Mouse (Mus musculus) stomach, embryonic 16.5 days (tissue): Measurements from ENCODE around the gene Kctd10. TPM values are rescaled to one million over a fixed set of nuclear protein-coding genes. Genes with fewer than 3 reads are reported as not detected.

Source experiments
- ATAC-seq: fragments of 200-750 bp; cut with Nextera tagmentation; 2 replicates; pipeline ENCODE4 v1.8.0; 2017; ENCODE audit warnings: moderate number of reproducible peaks, moderate TSS enrichment; ENCODE audit not compliant: insufficient read depth, low FRiP score
- H3K27ac ChIP-seq: fragments of 300-500 bp; sonication (generic); 2 replicates; pipeline ENCODE4 v1.5.1; 2014; ENCODE audit warnings: low read length
- H3K27me3 ChIP-seq: fragments of 300-500 bp; sonication (generic); 2 replicates; pipeline ENCODE4 v1.6.1; 2014; ENCODE audit warnings: low read length, control low read depth, mixed read lengths; ENCODE audit not compliant: control insufficient read depth, insufficient read depth
- H3K36me3 ChIP-seq: fragments of 300-500 bp; sonication (generic); 2 replicates; pipeline ENCODE4 v1.6.1; 2014; ENCODE audit warnings: low read length; ENCODE audit not compliant: control insufficient read depth, insufficient read depth
- H3K4me1 ChIP-seq: fragments of 300-500 bp; sonication (generic); 2 replicates; pipeline ENCODE4 v1.6.1; 2014; ENCODE audit warnings: low read length, control low read depth, mixed read lengths; ENCODE audit not compliant: control insufficient read depth, insufficient read depth
- H3K4me2 ChIP-seq: fragments of 300-500 bp; sonication (generic); 2 replicates; pipeline ENCODE4 v1.6.1; 2014; ENCODE audit warnings: low read depth, low read length, mixed read lengths
- H3K4me3 ChIP-seq: fragments of 300-500 bp; sonication (generic); replicated peaks from 2 replicates; pipeline ENCODE4 v1.5.1; 2014; ENCODE audit warnings: mild to moderate bottlenecking, low read length
- H3K9ac ChIP-seq: fragments of 300-500 bp; sonication (generic); 2 replicates; pipeline ENCODE4 v1.6.1; 2014; ENCODE audit warnings: low read length
- H3K9me3 ChIP-seq: fragments of 300-500 bp; sonication (generic); replicated peaks from 2 replicates; pipeline ENCODE4 v1.6.1; 2016; ENCODE audit warnings: low read length, control low read depth; ENCODE audit not compliant: control insufficient read depth
- WGBS: fragments of 180-500 bp; shearing (Covaris S2); extraction: QIAGEN DNeasy Blood & Tissue Kit; methylation state at CpG from one replicate; pipeline ENCODE4 v1.1.7; 2014; 5-methylcytosine and 5-hydroxymethylcytosine counted together
- polyA plus RNA-seq: library from polyadenylated mRNA; unstranded; fragments of >200 nt; fragmentation: Nextera tagmentation; extraction: Ambion mirVana; gene quantifications from 2 replicates; pipeline ENCODE4 v1.2.1, GENCODE M21; 2015

Kctd10 gene
- polyA plus RNA-seq, 1 experiment from 2014 or later: 145 TPM

DNA sequence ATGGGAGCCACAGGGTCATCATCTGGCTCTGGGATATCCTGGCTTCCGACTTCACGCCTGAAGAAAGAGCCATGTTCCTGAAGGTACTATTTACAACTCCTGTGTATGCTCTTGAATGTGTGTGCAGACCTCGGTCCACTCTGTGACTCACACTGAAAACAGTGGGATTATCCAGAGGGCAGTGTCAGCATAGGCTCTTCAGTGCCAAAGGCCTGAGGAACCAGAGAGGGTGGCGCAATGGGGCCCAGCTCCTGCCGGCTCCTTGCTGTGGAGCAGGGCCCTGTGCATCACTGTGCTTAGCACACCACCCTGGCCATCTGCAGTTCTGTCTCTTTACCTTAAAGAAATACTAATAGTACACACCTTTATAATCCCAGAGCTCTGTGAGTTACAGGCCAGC, 35.3 kb upstream of the Kctd10 start:
- Histone ChIP-seq H3K36me3 (peaks cover 27% of the 10 kb centered on the region), H3K4me2 (no peak overlapping the region)
- WGBS: 91% methylated on average over 5 of the region's 5 CpGs

DNA sequence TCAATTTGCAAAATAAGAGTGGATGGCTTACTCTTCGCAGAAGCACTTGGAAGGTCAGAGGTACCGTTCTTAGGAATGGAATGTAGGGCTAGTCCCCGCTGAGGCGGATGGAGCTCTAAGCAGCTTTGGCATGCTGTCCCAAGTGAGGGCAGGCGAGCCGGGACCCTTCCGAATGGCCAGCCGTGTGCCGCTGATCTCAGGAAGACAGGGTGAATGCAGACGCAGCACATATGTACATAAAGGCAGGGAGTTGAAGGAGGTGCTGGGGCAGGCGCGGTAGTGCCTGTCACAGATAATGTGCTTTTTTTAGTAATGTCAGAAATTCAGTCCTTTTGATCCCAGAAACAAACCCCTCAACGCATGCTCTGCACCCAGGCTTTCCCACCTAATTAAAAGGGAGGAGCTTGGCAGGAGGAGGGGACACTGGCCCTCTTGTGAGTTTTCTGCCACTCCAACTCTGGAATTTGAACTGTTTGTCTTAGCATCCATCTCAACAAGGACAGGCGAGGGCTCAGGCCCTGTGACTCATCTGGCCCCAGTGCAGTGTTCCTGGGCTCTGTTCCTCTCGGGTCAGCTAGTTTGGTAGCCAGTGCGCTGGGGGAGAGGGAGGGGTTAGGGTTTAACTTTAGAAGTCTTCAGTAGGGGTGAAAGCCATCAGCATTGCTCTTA, 32.9 kb upstream of the Kctd10 start:
- 0 out of 2 replicates have a peak, but pooled peaks have one; percentile 26 for ATAC-seq
- Histone ChIP-seq H3K27me3 (no peaks in the 10 kb centered on the region), H3K36me3 (peaks cover 45% of the 10 kb centered on the region), H3K27ac (no peak overlapping the region), H3K4me2 (no peak overlapping the region), H3K9ac (no peak overlapping the region), H3K4me3 (no peak overlapping the region), H3K9me3 (no peaks in the 10 kb centered on the region), H3K4me1 (no peaks in the 10 kb centered on the region; the same call in 1 of the 2 replicates)
- WGBS: 45% methylated on average over 16 of the region's 16 CpGs

More for the DNA sequence above, 35.3 kb upstream of the Kctd10 start:
- no peaks in the 10 kb centered on the region for H3K27me3 ChIP-seq
- no peak overlapping the region for H3K27ac ChIP-seq
- H3K4me1 ChIP-seq: no peaks in the 10 kb centered on the region; the same call in 1 of the 2 replicates
- no peak overlapping the region for H3K4me3 ChIP-seq
- H3K9ac ChIP-seq: no peak overlapping the region
- no peaks in the 10 kb centered on the region for H3K9me3 ChIP-seq
- no peak for ATAC-seq

DNA sequence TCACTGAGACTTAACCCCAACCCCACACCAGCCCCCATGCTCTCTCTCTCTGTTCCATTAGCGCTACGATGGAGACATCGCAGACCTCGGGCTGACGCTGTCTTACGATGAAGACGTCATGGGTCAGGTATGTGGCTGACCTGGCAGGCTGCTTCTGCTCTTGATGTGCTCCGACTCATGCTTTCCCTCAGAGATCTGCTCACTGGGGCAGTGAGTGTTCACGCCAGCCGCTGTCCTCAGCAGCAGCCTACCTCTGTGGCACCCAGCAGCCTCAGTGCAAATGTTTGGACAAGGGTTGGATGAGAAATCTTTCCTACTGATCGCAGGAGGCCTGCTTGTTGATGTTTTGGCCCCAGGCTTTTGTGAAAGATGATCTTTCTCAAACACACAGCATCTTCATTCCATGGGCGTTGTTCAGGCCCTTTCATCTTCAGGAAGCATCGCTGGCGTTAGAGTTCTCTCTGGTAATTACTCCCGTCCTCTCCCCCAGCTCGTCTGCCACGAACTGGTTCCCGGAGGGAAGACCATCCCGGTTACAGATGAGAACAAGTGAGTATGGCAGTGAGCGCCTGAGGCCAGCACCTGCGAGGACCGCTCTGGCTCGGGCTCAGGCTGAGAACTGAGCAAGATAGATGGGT, 32.2 kb upstream of the Kctd10 start:
- no peaks in the 10 kb centered on the region for H3K9me3 ChIP-seq
- H3K27me3 ChIP-seq: no peaks in the 10 kb centered on the region
- no peak; the same call in 1 of the 2 replicates for ATAC-seq
- H3K36me3 ChIP-seq: peaks cover 48% of the 10 kb centered on the region
- no peak overlapping the region for H3K4me3 ChIP-seq
- no peak overlapping the region for H3K27ac ChIP-seq
- no peak overlapping the region for H3K9ac ChIP-seq
- H3K4me2 ChIP-seq: no peak overlapping the region
- 53% methylated on average over 23 of the region's 23 CpGs for WGBS
- no peaks in the 10 kb centered on the region; the same call in 1 of the 2 replicates for H3K4me1 ChIP-seq

DNA sequence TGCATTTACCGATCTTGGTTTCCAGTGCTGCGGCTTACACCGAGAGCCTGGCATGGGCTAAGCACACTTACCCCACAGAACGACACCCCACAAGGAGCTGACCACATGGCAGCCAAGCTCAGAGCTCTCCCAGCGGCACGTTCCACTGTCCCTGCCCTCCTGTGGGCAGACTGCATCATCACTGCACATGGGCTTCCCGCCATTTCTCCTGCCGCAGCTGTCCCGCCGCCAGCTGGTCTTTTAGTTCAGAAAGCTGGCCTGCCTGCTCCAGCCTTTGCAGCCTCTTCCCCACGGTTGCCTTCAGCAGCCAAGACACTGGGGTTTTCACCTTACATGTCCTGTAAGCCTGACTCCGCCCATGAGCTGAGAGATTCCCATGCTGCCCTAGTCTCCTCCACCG, 30.1 kb upstream of the Kctd10 start:
- H3K9me3 ChIP-seq: no peaks in the 10 kb centered on the region
- H3K4me3 ChIP-seq: no peak overlapping the region
- no peak overlapping the region for H3K9ac ChIP-seq
- ATAC-seq: no peak
- WGBS: 86% methylated on average over 13 of the region's 13 CpGs
- H3K27me3 ChIP-seq: no peaks in the 10 kb centered on the region
- peaks cover 54% of the 10 kb centered on the region for H3K36me3 ChIP-seq
- no peak overlapping the region for H3K4me2 ChIP-seq
- no peak overlapping the region for H3K27ac ChIP-seq
- no peaks in the 10 kb centered on the region; the same call in 1 of the 2 replicates for H3K4me1 ChIP-seq

DNA sequence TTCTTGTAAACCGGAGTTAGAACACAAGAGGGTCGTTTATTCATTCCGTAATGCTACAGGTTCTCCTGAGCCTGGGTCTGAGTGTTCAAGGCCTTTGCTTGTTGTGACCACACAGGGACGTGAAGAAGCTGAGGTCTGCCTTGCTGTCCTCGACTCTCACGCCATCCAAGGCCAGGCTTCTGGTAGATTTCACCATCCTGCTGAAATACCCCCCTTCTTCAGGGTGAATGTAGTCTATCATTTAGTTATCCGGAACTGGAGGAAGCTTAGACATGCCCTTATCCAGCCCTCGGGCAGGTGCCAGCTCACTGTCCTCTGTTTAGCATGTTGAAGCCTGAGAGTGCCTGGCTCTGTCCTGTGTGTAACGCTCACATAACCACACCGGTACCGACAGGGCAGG, 28.5 kb upstream of the Kctd10 start:
- Histone ChIP-seq H3K36me3 (peaks cover 58% of the 10 kb centered on the region), H3K9me3 (no peaks in the 10 kb centered on the region), H3K9ac (no peak overlapping the region), H3K4me1 (no peaks in the 10 kb centered on the region; the same call in 1 of the 2 replicates), H3K27ac (no peak overlapping the region), H3K4me2 (no peak overlapping the region), H3K27me3 (no peaks in the 10 kb centered on the region), H3K4me3 (no peak overlapping the region)
- ATAC-seq: no peak
- 93% methylated on average over 11 of the region's 11 CpGs for WGBS

DNA sequence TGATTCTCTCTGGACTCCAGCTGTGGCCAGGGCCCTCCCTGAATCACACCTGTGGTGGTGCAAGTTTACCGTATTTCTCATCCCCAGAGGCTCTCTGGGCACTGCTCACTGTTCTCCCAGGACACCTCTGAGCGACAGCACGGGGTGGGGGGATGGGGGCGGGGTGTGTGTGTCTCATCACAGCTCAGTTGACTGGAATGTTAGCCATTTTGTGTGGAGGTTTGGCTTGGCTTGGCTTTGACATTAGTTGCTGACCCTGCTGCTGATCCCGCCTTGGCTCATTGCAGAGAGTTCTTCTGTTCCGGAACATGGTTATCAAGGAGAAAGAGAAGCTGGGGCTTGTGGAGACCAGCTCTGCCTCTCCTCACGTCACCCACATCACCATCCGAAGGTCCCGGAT, 27.5 kb upstream of the Kctd10 start:
- H3K36me3 ChIP-seq: peaks cover 64% of the 10 kb centered on the region
- no peaks in the 10 kb centered on the region for H3K9me3 ChIP-seq
- H3K4me1 ChIP-seq: no peaks in the 10 kb centered on the region
- H3K4me3 ChIP-seq: no peak overlapping the region
- H3K27ac ChIP-seq: no peak overlapping the region
- no peak overlapping the region for H3K4me2 ChIP-seq
- no peak for ATAC-seq
- no peaks in the 10 kb centered on the region for H3K27me3 ChIP-seq
- H3K9ac ChIP-seq: no peak overlapping the region
- 94% methylated on average over 9 of the region's 9 CpGs for WGBS

DNA sequence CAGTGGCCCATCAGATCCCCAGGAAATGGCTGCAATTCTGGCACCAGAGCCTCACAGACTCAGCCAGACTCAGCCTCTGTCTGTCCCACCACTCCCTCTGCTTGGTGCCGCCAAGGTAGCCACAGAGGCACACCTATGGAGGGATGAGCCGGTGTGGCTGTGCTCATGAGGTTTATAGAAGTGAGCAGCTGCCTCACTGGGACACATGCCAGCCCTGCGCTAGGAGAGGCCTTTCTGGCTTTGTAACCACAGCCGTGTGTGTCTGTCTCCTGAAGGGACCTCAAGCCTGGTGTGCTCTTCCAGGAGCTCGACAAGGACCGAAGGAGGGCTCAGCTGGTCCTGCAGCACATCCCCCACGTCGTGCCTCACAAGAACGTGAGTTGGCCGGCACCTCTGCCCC, 27.0 kb upstream of the Kctd10 start:
- H3K9me3 ChIP-seq: no peaks in the 10 kb centered on the region
- WGBS: 81% methylated on average over 10 of the region's 10 CpGs
- H3K36me3 ChIP-seq: peaks cover 67% of the 10 kb centered on the region
- no peak overlapping the region for H3K9ac ChIP-seq
- H3K4me3 ChIP-seq: no peak overlapping the region
- ATAC-seq: no peak
- H3K4me2 ChIP-seq: no peak overlapping the region
- H3K4me1 ChIP-seq: no peaks in the 10 kb centered on the region
- no peak overlapping the region for H3K27ac ChIP-seq
- H3K27me3 ChIP-seq: no peaks in the 10 kb centered on the region

DNA sequence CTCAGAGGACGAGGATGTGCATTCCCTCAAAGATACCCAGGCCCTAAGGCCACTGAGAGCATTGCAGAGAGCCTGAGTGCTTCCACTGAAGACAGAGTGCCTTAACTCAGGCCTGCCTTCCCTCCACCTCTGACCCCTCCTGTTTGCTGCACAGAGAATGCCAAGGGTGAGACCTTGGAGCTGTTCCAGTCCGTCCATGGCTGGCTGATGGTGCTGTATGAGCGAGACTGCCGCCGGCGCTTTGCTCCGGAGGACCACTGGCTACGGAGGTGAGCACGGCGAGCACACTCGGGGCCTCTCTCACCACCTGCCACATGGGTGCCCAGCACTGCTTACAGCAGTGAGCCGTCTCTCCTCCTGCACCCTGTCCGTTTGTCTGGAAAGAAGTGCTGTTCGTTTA, 26.3 kb upstream of the Kctd10 start:
- Histone ChIP-seq H3K4me1 (no peaks in the 10 kb centered on the region), H3K4me2 (no peak overlapping the region), H3K9ac (no peak overlapping the region), H3K27me3 (no peaks in the 10 kb centered on the region), H3K27ac (no peak overlapping the region), H3K36me3 (peaks cover 68% of the 10 kb centered on the region), H3K9me3 (no peaks in the 10 kb centered on the region), H3K4me3 (no peak overlapping the region)
- WGBS: 93% methylated on average over 14 of the region's 14 CpGs
- ATAC-seq: no peak

DNA sequence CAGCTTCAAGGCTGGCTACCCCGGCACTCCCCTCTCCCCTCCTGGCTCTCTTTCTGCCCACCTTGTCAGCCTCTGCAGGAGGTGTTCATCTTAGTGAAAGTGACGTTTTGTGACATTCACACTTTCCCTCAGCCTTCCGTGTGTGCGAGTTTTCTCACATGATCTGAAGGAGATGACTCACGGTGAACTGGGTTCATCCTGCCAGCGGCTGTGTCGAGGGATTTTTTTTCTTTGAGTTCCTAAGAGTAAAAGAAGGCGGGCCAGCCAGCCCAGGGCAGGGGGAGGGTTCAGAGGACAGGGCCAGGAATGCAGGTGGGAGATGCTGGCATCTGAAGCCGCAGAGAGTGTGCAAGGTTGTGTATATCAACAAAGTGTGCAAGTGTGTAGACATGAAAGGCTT, 12.9 kb upstream of the Kctd10 start:
- peaks cover 33% of the 10 kb centered on the region for H3K36me3 ChIP-seq

More for the DNA sequence above, 12.9 kb upstream of the Kctd10 start:
- H3K9me3 ChIP-seq: no peaks in the 10 kb centered on the region
- no peak overlapping the region for H3K4me2 ChIP-seq
- H3K4me1 ChIP-seq: no peaks in the 10 kb centered on the region
- ATAC-seq: no peak
- 76% methylated on average over 9 of the region's 9 CpGs for WGBS
- H3K4me3 ChIP-seq: no peak overlapping the region
- no peak overlapping the region for H3K27ac ChIP-seq
- H3K9ac ChIP-seq: no peak overlapping the region
- no peaks in the 10 kb centered on the region for H3K27me3 ChIP-seq
